Mouse (Mus musculus): ENCODE data around the gene Drg1.

The Drg1 gene

DNA sequence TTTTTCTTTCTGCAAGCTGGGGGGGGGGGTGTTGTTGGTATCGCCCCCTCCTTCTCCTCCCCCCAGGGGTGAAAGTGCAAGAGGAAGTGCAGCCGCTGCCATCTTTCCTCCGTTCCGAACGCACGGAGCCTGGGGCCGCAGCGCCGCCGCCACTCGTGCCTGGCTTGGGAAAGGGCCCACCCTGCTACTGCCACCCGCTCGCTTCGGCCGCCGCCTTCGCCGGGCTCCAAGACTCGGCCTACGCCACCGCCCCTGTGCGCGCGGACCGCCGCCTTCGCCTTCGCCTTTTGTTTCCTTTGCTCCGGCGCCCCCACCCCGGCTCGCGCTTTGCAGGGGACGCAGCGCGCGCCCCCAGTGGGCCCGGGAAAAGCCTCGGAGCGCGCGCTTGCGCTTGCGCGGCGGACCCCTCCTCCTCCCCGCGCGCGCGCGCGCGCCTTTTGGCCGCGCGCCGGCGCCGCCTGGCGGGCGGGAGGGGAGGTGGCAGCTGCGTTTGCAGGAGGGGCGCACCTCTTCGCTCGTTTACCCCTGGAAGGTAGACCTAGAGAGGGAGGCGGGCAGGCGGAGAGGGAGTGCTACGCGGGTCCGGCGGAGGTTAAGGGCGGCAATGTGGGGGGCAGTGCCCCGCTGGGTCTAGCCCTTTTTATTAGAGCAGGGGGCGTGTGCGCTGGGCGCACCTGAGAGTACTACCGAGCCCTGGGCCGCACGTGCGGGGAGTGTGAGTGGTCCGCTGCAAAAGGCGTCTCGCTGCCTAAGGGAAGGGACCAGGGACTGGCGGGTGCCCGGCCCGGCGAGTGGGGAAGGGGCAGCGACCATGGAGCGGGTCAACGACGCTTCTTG lies 23.8 kb upstream of the Drg1 start:
- peak; percentile 63 for DNase-seq (ENCODE audit: low read depth)

DNA sequence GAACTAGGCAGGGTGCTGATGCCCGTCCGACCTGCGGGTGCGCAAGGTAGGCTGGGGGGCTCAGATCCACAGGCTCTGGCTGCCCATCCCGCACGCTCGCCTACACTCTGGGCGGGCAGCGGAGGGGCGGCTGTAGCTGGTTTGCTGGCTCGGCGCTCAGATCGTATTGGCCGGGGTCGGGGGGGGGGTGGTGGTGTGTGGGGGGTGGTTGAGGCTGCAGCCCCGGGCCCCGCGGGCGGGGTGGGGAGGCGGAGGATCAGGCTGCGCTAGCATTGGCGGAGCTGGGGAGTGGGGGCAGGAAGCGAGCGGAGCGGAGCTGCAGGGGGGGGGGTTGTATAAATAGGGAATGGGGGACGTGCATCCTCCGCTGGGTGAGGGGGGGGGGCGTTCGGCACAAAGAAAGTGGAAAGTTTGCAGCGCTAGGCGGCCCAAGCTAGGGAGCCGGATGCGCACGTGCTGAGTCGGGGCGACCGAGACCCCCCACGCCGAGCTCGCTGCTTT lies 23.1 kb upstream of the Drg1 start:
- no peak for DNase-seq (ENCODE audit: low read depth)

DNA sequence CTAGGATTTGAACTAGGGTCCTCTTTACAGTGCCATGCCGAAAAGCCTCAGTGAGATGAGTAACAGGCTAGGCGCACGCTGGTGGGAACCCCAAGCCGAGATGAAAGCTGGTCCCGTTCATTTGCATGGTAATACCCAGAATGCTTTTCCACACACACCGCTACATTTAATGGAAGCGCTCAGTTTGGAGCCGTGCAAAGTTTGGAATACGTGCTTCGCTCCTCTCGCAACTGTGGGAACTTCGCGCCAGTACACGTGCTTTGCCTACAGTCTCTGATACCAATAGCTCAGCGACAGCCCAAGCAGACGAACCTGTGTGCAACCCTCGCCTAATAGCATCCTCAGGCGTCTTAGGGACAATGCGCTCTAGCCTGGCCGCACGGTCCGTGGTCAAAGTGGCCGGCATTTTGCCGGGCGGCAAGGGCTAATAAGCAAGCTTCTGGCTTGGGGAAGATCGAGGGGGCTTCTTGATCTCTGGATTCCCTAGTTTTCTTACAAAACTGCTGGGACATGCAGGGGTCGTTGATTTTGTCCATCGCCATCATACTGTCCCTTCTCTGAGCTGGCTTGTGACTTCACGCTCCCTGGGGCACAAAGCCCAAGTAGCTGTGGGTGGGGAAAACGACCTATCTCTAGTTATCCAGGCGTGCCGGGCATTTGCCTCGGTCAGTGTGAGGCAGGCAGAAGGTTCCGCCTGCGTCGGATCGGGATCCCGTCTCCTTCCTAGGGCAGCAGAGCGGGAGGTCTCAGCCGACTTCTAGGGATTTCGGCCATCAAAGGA lies 22.5 kb upstream of the Drg1 start, which contains the start of gene Patz1:
Gene Patz1 (plus strand): TSS at position 354 of the 781 bp plus-strand sequence.
- DNase-seq (ENCODE audit: low read depth) = peak; percentile 46

- no peak for DNase-seq (ENCODE audit: low read depth)
Measured at GRCm38 (mm10) chr11:3287921-3288320, 21.7 kb upstream of the Drg1 start.

DNA sequence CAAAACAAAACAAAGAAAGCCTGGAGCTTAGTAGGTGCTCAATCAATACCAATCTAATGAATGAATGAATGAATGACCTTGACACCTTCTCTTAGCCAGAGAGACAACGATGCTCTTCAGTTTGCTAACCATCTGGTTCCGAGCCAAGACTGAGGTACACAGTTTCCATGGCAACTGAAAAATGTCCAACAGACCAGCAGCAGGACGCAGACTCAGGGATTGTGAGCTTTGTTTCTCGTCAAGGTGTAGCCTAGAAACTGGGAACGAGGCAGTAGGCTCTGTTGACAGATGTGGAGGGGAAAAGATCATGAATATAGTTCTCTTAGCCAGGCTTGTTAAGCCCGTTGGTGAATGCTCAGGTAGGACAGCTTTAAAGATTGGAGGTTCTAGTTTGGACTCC lies 20.9 kb upstream of the Drg1 start:
- no peak for DNase-seq (ENCODE audit: low read depth)

- no peak for DNase-seq (ENCODE audit: low read depth)
Measured at GRCm38 (mm10) chr11:3285940-3286339, 19.7 kb upstream of the Drg1 start.

- DNase-seq (ENCODE audit: low read depth) = no peak
Measured at GRCm38 (mm10) chr11:3283645-3284044, 17.4 kb upstream of the Drg1 start.

GRCm38 (mm10) chr11:3282887-3283286 lies 16.7 kb upstream of the Drg1 start:
- DNase-seq (ENCODE audit: low read depth) = no peak

- DNase-seq (ENCODE audit: low read depth) = no peak
Measured at GRCm38 (mm10) chr11:3279729-3280128, 13.5 kb upstream of the Drg1 start.

DNA sequence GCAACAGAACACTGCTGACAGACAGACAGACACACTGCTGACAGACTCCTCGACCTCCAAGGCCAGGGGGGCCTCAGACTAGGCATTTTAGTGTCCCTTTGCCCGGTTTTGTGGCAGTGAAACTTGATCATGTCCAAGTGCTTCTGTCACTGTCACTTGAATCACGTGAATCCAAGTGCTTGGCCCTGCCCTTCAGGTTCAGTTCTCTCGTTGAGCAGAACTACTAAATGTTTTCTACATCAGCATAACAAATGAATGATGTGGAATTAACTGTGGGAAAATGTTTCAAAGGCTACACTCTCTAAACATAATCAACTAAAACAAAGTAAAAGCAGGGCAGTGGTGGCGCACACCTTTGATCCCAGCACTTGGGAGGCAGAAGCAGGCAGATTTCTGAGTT lies 12.1 kb upstream of the Drg1 start:
- DNase-seq (ENCODE audit: low read depth) = no peak

DNA sequence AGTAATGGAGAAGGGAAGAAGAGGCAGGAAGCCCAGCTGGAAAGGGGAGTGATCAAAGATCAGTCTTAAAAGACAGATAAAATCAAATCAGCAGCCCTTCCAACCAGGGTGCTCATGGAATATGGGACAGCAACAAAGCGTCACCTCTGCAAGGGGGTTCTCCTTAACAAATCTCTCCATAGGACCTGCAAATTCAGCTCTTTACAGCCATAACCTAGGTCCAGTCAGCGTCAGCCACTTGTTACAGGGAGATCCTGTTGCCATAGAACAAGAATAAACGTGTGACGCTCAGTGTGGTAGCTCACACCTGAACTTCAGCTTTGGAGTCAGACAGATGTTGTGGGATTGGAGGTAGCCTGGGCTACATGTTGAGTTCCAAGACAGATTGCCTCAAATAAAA lies 3.0 kb upstream of the Drg1 start:
- DNase-seq (ENCODE audit: low read depth) = no peak

DNA sequence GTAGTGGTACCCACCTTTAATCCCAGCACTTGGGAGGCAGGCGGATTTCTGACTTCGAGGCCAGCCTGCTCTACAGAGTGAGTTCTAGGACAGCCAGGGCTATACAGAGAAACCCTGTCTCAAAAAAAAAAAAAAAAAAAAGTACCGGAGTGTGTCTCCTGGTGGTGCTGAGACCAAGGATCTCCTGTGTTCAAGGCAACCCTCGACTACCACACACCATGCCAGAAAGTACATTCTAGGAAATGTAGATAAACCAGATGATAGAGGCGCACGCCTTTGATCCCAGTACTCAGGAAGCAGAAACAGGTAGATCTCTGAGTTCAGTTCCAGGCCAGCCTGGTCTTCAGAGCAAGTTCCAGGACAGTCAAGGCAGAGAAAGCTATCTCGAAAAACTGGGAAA lies 918 bp upstream of the Drg1 start:
- DNase-seq (ENCODE audit: low read depth) = no peak

DNA sequence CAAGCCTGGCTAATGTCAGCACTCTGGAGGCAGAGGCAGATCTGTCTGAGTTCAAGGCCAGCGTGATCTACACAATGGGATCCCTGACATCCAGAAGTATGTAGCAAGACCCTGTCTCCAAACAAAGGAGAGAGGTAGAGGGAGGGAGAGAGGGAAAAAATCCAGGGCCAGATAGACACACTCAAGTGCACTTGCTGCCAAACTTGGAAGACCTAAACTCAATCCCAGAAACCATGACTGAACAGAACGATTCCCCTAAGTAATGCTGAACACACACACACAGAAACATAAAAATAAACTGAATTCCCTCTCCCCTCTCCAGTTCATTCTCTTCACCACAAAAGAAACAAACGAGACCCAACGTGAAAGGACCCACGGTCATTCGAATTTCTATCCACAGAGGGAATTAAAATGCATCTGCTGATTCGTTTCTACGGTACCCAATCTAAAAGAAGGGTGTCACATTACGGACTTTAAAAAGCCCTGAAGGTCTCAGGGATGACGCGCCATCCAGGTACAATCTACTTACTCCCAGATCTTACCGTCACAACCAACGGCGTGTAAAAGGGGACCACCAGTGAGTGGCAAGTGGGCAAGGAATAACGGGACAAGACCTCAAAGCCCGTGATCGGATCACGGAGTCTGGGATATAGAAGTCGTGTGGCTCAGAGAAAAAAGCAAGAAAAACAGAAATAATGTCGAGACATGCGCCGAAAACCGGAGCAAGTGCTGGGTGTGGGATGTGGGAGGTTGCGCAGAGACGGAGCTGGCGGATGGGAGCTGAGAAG lies 730 bp downstream of the Drg1 start:
- DNase-seq (ENCODE audit: low read depth) = peak; percentile 45

GRCm38 (mm10) chr11:3259537-3259936 lies 6.7 kb downstream of the Drg1 start:
- DNase-seq (ENCODE audit: low read depth) = no peak

DNA sequence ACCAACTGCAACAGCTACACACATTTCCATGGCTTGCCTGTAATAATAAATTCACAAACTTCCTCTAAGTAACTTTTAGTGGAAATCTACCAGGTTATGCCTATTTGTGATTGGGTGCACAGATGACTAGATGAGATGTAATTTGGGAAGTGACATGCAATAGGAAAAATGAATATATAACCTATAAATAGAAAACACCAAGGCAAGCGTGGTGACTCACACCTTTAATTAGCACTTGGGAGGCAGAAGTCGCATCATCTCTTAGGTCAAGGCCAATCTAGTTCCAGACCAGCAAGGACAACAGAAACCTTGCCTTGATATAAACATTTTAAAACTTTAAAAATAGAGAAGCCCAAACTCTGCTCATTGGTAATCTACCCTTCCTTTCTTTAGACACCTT lies 18.8 kb downstream of the Drg1 start:
- DNase-seq (ENCODE audit: low read depth) = no peak

- no peak for DNase-seq (ENCODE audit: low read depth)
Measured at GRCm38 (mm10) chr11:3243771-3244170, 22.4 kb downstream of the Drg1 start.

- no peak for DNase-seq (ENCODE audit: low read depth)
Measured at GRCm38 (mm10) chr11:3242395-3242794, 23.8 kb downstream of the Drg1 start.

- no peak for DNase-seq (ENCODE audit: low read depth)
Measured at GRCm38 (mm10) chr11:3235277-3235676, 30.9 kb downstream of the Drg1 start.

- DNase-seq (ENCODE audit: low read depth) = no peak
Measured at GRCm38 (mm10) chr11:3233704-3234103, 32.5 kb downstream of the Drg1 start.

DNA sequence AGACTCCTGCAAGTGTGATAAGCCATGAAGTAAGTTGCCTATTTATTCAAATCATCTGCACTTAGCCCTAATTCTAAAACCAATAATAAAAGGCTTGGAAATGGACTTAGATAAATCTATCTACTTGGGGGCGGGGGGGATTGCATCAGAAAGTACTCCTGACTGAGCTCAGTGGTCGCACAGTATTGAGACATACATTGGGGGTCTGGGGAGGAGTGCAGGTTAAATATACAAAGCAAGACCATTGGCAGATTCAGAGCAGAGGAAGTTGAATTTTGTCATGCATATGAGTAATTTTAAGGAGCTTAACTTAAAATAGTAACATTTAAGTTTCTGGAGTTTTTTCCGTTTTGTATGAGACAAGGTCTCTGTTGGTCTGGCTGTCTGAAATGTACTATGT lies 34.0 kb downstream of the Drg1 start:
- DNase-seq (ENCODE audit: low read depth) = no peak

GRCm38 (mm10) chr11:3227113-3227512 lies 39.1 kb downstream of the Drg1 start:
- DNase-seq (ENCODE audit: low read depth) = no peak

DNA sequence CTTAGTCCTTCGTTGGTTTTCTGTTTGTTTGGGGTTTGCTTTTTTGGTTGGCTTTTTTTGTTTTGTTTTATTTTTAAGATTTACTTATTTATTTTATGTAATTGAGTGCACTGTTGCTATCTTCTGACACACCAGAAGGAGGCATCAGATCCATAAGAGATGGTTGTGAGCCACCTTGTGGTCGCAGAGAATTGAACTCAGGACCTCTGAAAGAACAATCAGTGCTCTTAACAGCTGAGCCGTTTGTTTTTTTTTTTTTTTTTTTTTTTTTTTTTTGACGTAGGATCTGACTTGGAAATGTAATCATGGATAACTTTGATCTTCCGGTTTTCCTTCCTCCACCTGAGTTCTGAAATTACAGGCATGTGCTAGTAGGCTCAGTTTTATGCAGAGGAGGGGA lies 43.1 kb downstream of the Drg1 start:
- no peak for DNase-seq (ENCODE audit: low read depth)

Data from c-Kit-positive CD71-positive TER-119-negative erythroid progenitor cells, embryonic 14.5 days (primary cell).